Mouse (Mus musculus): ENCODE measurements around the gene Prss43. TPM values are rescaled to one million over a fixed set of nuclear protein-coding genes. Genes with fewer than 3 reads are reported as not detected.

Prss43 gene
- polyA plus RNA-seq, 1 experiment from 2014 or later: not detected

DNA sequence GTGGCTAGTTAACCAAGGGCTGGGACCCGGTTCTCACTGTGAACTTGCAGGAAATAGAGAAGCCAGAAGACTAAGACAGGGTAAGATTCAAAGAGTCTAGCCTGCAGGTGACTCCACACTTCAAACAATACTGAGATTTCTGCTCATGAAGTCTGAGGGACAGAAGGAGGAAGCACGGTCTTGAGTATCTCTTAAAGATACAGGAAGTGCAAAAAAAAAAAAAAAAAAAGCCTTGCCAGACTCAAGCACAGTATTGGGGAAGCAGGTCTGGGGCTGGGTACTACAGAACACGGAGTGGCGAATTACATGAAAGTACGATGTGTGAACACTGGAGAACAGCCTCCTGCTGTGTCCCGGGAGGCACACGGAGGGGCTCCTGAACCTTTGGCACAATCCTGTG lies 658 bp upstream of the Prss43 start:
- 71% methylated on average over 7 of the region's 7 CpGs for WGBS

GRCm38 (mm10) chr9:110833021-110833420 lies 6.5 kb downstream of the Prss43 start:
- Histone ChIP-seq H3K27ac (replicated peaks; ENCODE audit: low read depth, low read length) (no peak overlapping the region), H3K4me1 (ENCODE audit: control insufficient read depth, insufficient read depth, low read length) (no peaks in the 10 kb centered on the region), H3K9me3 (ENCODE audit: control insufficient read depth, low read length) (no peaks in the 10 kb centered on the region), H3K4me3 (ENCODE audit: low read depth, low read length) (no peak overlapping the region), H3K36me3 (ENCODE audit: control insufficient read depth, insufficient read depth, low read length) (no peaks in the 10 kb centered on the region), H3K9ac (ENCODE audit: low read depth, low read length) (no peak overlapping the region), H3K4me2 (ENCODE audit: low read depth, low read length) (no peak overlapping the region), H3K27me3 (replicated peaks; ENCODE audit: control insufficient read depth, insufficient read depth, low read length) (no peaks in the 10 kb centered on the region)
- 72% methylated on average over 5 of the region's 5 CpGs for WGBS
- ATAC-seq (ENCODE audit: low read depth) (no peak), DNase-seq (ENCODE audit: low spot score) (no peak)

More for the DNA sequence above, 658 bp upstream of the Prss43 start:
- Histone ChIP-seq H3K4me2 (ENCODE audit: low read depth, low read length) (no peak overlapping the region), H3K27ac (replicated peaks; ENCODE audit: low read depth, low read length) (no peak overlapping the region), H3K36me3 (ENCODE audit: control insufficient read depth, insufficient read depth, low read length) (no peaks in the 10 kb centered on the region), H3K4me3 (ENCODE audit: low read depth, low read length) (no peak overlapping the region), H3K4me1 (ENCODE audit: control insufficient read depth, insufficient read depth, low read length) (no peaks in the 10 kb centered on the region), H3K9ac (ENCODE audit: low read depth, low read length) (no peak overlapping the region), H3K9me3 (ENCODE audit: control insufficient read depth, low read length) (no peaks in the 10 kb centered on the region), H3K27me3 (replicated peaks; ENCODE audit: control insufficient read depth, insufficient read depth, low read length) (no peaks in the 10 kb centered on the region)
- ATAC-seq (ENCODE audit: low read depth) (no peak), DNase-seq (ENCODE audit: low spot score) (no peak)

GRCm38 (mm10) chr9:110834411-110834810 lies 7.9 kb downstream of the Prss43 start, which contains the start of gene Prss45:
TSS of gene Prss45 (plus strand) at chr9:110834588.
- Histone ChIP-seq H3K4me2 (ENCODE audit: low read depth, low read length) (no peak within 1 kb of the TSS), H3K36me3 (ENCODE audit: control insufficient read depth, insufficient read depth, low read length) (no peaks in the 10 kb centered on the region), H3K27ac (replicated peaks; ENCODE audit: low read depth, low read length) (no peak within 1 kb of the TSS), H3K9me3 (ENCODE audit: control insufficient read depth, low read length) (no peaks in the 10 kb centered on the region), H3K9ac (ENCODE audit: low read depth, low read length) (no peak within 1 kb of the TSS), H3K27me3 (replicated peaks; ENCODE audit: control insufficient read depth, insufficient read depth, low read length) (no peaks in the 10 kb centered on the region), H3K4me1 (ENCODE audit: control insufficient read depth, insufficient read depth, low read length) (no peaks in the 10 kb centered on the region), H3K4me3 (ENCODE audit: low read depth, low read length) (no peak within 1 kb of the TSS)
- 76% methylated on average over 19 of the region's 19 CpGs for WGBS
- ATAC-seq (ENCODE audit: low read depth): no peak
- DNase-seq (ENCODE audit: low spot score): no peak

DNA sequence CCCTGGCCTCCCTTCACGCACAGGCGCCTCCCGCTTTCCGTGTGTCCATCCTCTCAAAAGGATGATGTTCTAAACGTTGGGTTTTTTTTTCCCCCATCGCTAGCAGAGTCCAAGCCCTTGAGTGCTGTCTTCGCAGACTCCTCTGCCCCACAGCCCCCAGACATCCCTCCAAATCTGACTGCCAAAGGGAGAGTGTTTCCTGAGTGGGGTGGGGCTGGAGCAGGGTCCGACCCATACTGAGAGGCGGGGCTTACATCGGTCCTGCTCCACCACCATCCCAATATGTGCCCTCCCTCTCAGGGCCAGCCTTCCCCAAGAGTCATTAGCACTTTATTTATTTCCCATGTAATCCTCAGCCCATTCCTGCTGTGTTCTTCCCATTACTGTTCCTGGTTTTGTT lies 8.5 kb downstream of the Prss43 start:
- no peak overlapping the region for H3K4me3 ChIP-seq (ENCODE audit: low read depth, low read length)
- ATAC-seq (ENCODE audit: low read depth): no peak
- no peak for DNase-seq (ENCODE audit: low spot score)
- no peaks in the 10 kb centered on the region for H3K27me3 ChIP-seq (replicated peaks; ENCODE audit: control insufficient read depth, insufficient read depth, low read length)
- no peaks in the 10 kb centered on the region for H3K36me3 ChIP-seq (ENCODE audit: control insufficient read depth, insufficient read depth, low read length)
- no peaks in the 10 kb centered on the region for H3K9me3 ChIP-seq (ENCODE audit: control insufficient read depth, low read length)
- H3K27ac ChIP-seq (replicated peaks; ENCODE audit: low read depth, low read length): no peak overlapping the region
- WGBS: 39% methylated on average over 10 of the region's 10 CpGs
- H3K4me2 ChIP-seq (ENCODE audit: low read depth, low read length): no peak overlapping the region
- no peaks in the 10 kb centered on the region for H3K4me1 ChIP-seq (ENCODE audit: control insufficient read depth, insufficient read depth, low read length)
- no peak overlapping the region for H3K9ac ChIP-seq (ENCODE audit: low read depth, low read length)

- Histone ChIP-seq H3K36me3 (ENCODE audit: control insufficient read depth, insufficient read depth, low read length) (no peaks in the 10 kb centered on the region), H3K4me1 (ENCODE audit: control insufficient read depth, insufficient read depth, low read length) (no peaks in the 10 kb centered on the region), H3K4me2 (ENCODE audit: low read depth, low read length) (no peak overlapping the region), H3K9ac (ENCODE audit: low read depth, low read length) (no peak overlapping the region), H3K27me3 (replicated peaks; ENCODE audit: control insufficient read depth, insufficient read depth, low read length) (no peaks in the 10 kb centered on the region), H3K27ac (replicated peaks; ENCODE audit: low read depth, low read length) (no peak overlapping the region), H3K9me3 (ENCODE audit: control insufficient read depth, low read length) (no peaks in the 10 kb centered on the region), H3K4me3 (ENCODE audit: low read depth, low read length) (no peak overlapping the region)
- ATAC-seq (ENCODE audit: low read depth): no peak
- 45% methylated on average over 2 of the region's 2 CpGs for WGBS
- DNase-seq (ENCODE audit: low spot score): no peak
Measured at GRCm38 (mm10) chr9:110836112-110836511, 9.6 kb downstream of the Prss43 start.

DNA sequence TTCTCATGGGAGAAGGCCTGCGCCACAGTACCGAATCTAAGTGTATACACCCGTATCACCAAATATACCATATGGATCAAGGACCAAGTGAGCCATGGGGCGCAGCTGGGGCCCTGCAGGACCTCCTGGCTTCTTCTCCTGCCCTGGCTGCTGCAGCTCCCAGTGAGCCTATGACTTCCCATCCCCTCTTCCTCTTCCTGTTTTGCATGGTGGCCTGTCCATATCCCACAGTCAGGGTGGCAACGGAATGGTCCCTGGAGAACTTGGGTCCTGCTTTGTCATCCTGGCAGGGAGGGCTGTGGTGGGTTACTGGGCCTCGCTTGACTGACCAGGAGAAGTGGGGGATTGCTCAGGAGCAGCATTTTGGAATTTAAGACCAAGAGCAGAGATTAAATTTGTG lies 14.4 kb downstream of the Prss43 start:
- ATAC-seq (ENCODE audit: low read depth) (no peak), DNase-seq (ENCODE audit: low spot score) (no peak)
- H3K4me2 ChIP-seq (ENCODE audit: low read depth, low read length): no peak overlapping the region
- H3K9ac ChIP-seq (ENCODE audit: low read depth, low read length): no peak overlapping the region
- 85% methylated on average over 5 of the region's 6 CpGs for WGBS
- no peaks in the 10 kb centered on the region for H3K4me1 ChIP-seq (ENCODE audit: control insufficient read depth, insufficient read depth, low read length)
- no peaks in the 10 kb centered on the region for H3K9me3 ChIP-seq (ENCODE audit: control insufficient read depth, low read length)
- H3K27ac ChIP-seq (replicated peaks; ENCODE audit: low read depth, low read length): no peak overlapping the region
- H3K36me3 ChIP-seq (ENCODE audit: control insufficient read depth, insufficient read depth, low read length): no peaks in the 10 kb centered on the region
- no peak overlapping the region for H3K4me3 ChIP-seq (ENCODE audit: low read depth, low read length)
- no peaks in the 10 kb centered on the region for H3K27me3 ChIP-seq (replicated peaks; ENCODE audit: control insufficient read depth, insufficient read depth, low read length)

DNA sequence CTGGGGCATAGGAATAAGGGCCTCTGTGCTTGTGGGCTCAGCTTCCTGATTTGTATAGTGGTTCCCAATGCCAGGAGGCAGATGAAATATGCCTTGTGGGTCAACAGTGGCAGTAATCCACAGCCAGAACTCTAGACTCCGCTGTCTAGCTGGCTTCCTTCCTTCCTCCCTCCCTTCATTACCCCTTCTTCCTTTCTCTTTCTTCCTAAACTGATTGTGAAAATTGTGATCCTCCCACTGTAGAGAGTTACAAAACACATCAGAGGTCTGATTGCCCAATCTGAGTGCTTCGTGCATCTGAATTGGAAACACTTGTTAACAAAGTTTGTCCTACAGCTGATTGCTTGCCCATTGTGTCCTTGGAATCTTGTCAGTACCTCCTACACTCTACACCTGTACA lies 14.9 kb downstream of the Prss43 start:
- Histone ChIP-seq H3K27ac (replicated peaks; ENCODE audit: low read depth, low read length) (no peak overlapping the region), H3K9ac (ENCODE audit: low read depth, low read length) (no peak overlapping the region), H3K36me3 (ENCODE audit: control insufficient read depth, insufficient read depth, low read length) (no peaks in the 10 kb centered on the region), H3K9me3 (ENCODE audit: control insufficient read depth, low read length) (no peaks in the 10 kb centered on the region), H3K4me2 (ENCODE audit: low read depth, low read length) (no peak overlapping the region), H3K4me1 (ENCODE audit: control insufficient read depth, insufficient read depth, low read length) (no peaks in the 10 kb centered on the region), H3K27me3 (replicated peaks; ENCODE audit: control insufficient read depth, insufficient read depth, low read length) (no peaks in the 10 kb centered on the region), H3K4me3 (ENCODE audit: low read depth, low read length) (no peak overlapping the region)
- ATAC-seq (ENCODE audit: low read depth): no peak
- no peak for DNase-seq (ENCODE audit: low spot score)
- WGBS: 64% methylated on average over 2 of the region's 2 CpGs

DNA sequence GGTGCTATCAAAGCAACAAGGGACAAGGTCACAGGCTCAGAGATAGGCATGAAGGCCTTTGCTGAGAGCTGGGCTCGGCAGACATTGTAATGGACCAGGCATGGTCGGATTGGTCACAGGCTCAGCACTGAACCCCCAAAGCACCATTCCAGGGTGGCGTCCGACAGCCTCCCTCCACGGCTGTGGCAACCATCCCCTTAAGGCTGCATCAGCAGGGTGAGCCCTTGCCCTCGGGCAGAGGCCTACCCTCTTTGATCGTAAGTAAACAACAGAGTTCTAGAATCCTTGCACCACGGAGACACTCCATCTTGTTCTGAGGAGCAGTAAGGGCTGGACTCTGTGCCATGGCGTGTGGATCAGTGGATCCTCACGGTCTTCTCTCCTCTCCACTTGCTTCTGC lies 17.7 kb downstream of the Prss43 start, which contains the start of gene Prss46:
Gene Prss46, plus strand, starts transcription at position 301 of the 400 bp plus-strand sequence.
- WGBS: 84% methylated on average over 9 of the region's 10 CpGs
- no peak for ATAC-seq (ENCODE audit: low read depth)
- no peaks in the 10 kb centered on the region for H3K9me3 ChIP-seq (ENCODE audit: control insufficient read depth, low read length)
- H3K4me1 ChIP-seq (ENCODE audit: control insufficient read depth, insufficient read depth, low read length): no peaks in the 10 kb centered on the region
- no peak within 1 kb of the TSS for H3K4me2 ChIP-seq (ENCODE audit: low read depth, low read length)
- H3K4me3 ChIP-seq (ENCODE audit: low read depth, low read length): no peak within 1 kb of the TSS
- no peak within 1 kb of the TSS for H3K9ac ChIP-seq (ENCODE audit: low read depth, low read length)
- H3K27ac ChIP-seq (replicated peaks; ENCODE audit: low read depth, low read length): no peak within 1 kb of the TSS
- H3K27me3 ChIP-seq (replicated peaks; ENCODE audit: control insufficient read depth, insufficient read depth, low read length): no peaks in the 10 kb centered on the region
- no peak for DNase-seq (ENCODE audit: low spot score)
- no peaks in the 10 kb centered on the region for H3K36me3 ChIP-seq (ENCODE audit: control insufficient read depth, insufficient read depth, low read length)

GRCm38 (mm10) chr9:110849162-110849561 lies 22.7 kb downstream of the Prss43 start:
- Histone ChIP-seq H3K4me3 (ENCODE audit: low read depth, low read length) (no peak overlapping the region), H3K27ac (replicated peaks; ENCODE audit: low read depth, low read length) (no peak overlapping the region), H3K4me1 (ENCODE audit: control insufficient read depth, insufficient read depth, low read length) (no peaks in the 10 kb centered on the region), H3K4me2 (ENCODE audit: low read depth, low read length) (no peak overlapping the region), H3K9ac (ENCODE audit: low read depth, low read length) (no peak overlapping the region), H3K9me3 (ENCODE audit: control insufficient read depth, low read length) (no peaks in the 10 kb centered on the region), H3K36me3 (ENCODE audit: control insufficient read depth, insufficient read depth, low read length) (no peaks in the 10 kb centered on the region), H3K27me3 (replicated peaks; ENCODE audit: control insufficient read depth, insufficient read depth, low read length) (no peaks in the 10 kb centered on the region)
- 76% methylated on average over 7 of the region's 7 CpGs for WGBS
- no peak for DNase-seq (ENCODE audit: low spot score)
- ATAC-seq (ENCODE audit: low read depth): no peak

Measured in embryonic facial prominence, embryonic 14.5 days (tissue).